Mouse (Mus musculus) olfactory bulb, adult 2 months (tissue): ENCODE data around the gene Sema4d.

Source experiments
- CTCF ChIP-seq: fragments of 200-500 bp; IDR thresholded peaks from 2 replicates; pipeline ENCODE4 v1.5.1; 2012; ENCODE audit warnings: low read depth, mild to moderate bottlenecking, low read length, moderate library complexity; ENCODE audit not compliant: insufficient read depth
- POLR2A ChIP-seq: fragments of 200-500 bp; IDR thresholded peaks from 2 replicates; pipeline ENCODE4 v1.6.1; 2012; ENCODE audit warnings: mild to moderate bottlenecking, low read depth, low read length, moderate library complexity; ENCODE audit not compliant: insufficient read depth

- no peak for TF ChIP-seq CTCF
- no peak for TF ChIP-seq POLR2A
Measured at GRCm38 (mm10) chr13:51786616-51787015, 6.9 kb downstream of the Sema4d start.
